Mouse (Mus musculus) liver, postnatal 0 days (tissue): Measurements from ENCODE around the gene Angptl2.

Source experiments
- CTCF ChIP-seq: sonication (generic); IDR thresholded peaks from 2 replicates; pipeline ENCODE4 v1.5.1; 2016; ENCODE audit warnings: antibody characterized with exemption, low read depth
- EP300 ChIP-seq: IDR thresholded peaks from 2 replicates; pipeline ENCODE4 v1.6.1; 2016; ENCODE audit warnings: antibody characterized with exemption, low read depth, mild to moderate bottlenecking

GRCm38 (mm10) chr2:33185258-33185657 is 30.6 kb upstream of the Angptl2 start:
- TF ChIP-seq CTCF (peak; percentile 68), EP300 (no peak)
